Mouse (Mus musculus) heart, embryonic 11.5 days (tissue): ENCODE measurements around the gene Fam187b. TPM values are rescaled to one million over a fixed set of nuclear protein-coding genes. Genes with fewer than 3 reads are reported as not detected.

Experiments
- ATAC-seq: fragments of 200-750 bp; cut with Nextera tagmentation; replicated peaks from 2 replicates; pipeline ENCODE4 v1.8.0; 2017; ENCODE audit warnings: moderate library complexity; ENCODE audit not compliant: insufficient number of reproducible peaks, low FRiP score, low TSS enrichment
- H3K27ac ChIP-seq: fragments of 300-500 bp; sonication (generic); 2 replicates; pipeline ENCODE4 v1.5.1; 2014; ENCODE audit warnings: mild to moderate bottlenecking, low read depth, low read length
- H3K27me3 ChIP-seq: fragments of 300-500 bp; sonication (generic); 2 replicates; pipeline ENCODE4 v1.6.1; 2014; ENCODE audit warnings: mild to moderate bottlenecking, low read length, mixed read lengths; ENCODE audit not compliant: control insufficient read depth, insufficient read depth
- H3K36me3 ChIP-seq: fragments of 300-500 bp; sonication (generic); 2 replicates; pipeline ENCODE4 v1.6.1; 2014; ENCODE audit warnings: mild to moderate bottlenecking, low read length, moderate library complexity, mixed read lengths; ENCODE audit not compliant: control insufficient read depth, insufficient read depth
- H3K4me1 ChIP-seq: fragments of 300-500 bp; sonication (generic); 2 replicates; pipeline ENCODE4 v1.6.1; 2014; ENCODE audit warnings: low read length; ENCODE audit not compliant: control insufficient read depth, insufficient read depth
- H3K4me2 ChIP-seq: fragments of 300-500 bp; sonication (generic); 2 replicates; pipeline ENCODE4 v1.6.1; 2014; ENCODE audit warnings: mild to moderate bottlenecking, moderate library complexity
- H3K4me3 ChIP-seq: fragments of 300-500 bp; sonication (generic); 2 replicates; pipeline ENCODE4 v1.5.1; 2014; ENCODE audit warnings: low read depth, low read length
- H3K9ac ChIP-seq: fragments of 300-500 bp; sonication (generic); 2 replicates; pipeline ENCODE4 v1.6.1; 2014; ENCODE audit warnings: mild to moderate bottlenecking, low read depth, low read length, moderate library complexity
- H3K9me3 ChIP-seq: fragments of 300-500 bp; sonication (generic); replicated peaks from 2 replicates; pipeline ENCODE4 v1.6.1; 2016; ENCODE audit warnings: low read length; ENCODE audit not compliant: control insufficient read depth
- WGBS: fragments of 180-500 bp; shearing (Covaris S2); extraction: QIAGEN DNeasy Blood & Tissue Kit; methylation state at CpG from one replicate; pipeline ENCODE4 v1.1.7; 2014; ENCODE audit not compliant: insufficient replicate concordance; 5-methylcytosine and 5-hydroxymethylcytosine counted together
- polyA plus RNA-seq: library from polyadenylated mRNA; unstranded; fragments of >200 nt; fragmentation: Nextera tagmentation; extraction: Ambion mirVana; gene quantifications from 2 replicates; pipeline ENCODE4 v1.2.1, GENCODE M21; 2014

The Fam187b gene
- polyA plus RNA-seq, 1 experiment from 2014 or later: 0.89 TPM

- no peaks in the 10 kb centered on the region for H3K27me3 ChIP-seq
- no peaks in the 10 kb centered on the region for H3K9me3 ChIP-seq
- peak overlapping the region; percentile 98 for H3K4me3 ChIP-seq
- WGBS: 2% methylated on average over 9 of the region's 49 CpGs
- peak; percentile 37 for ATAC-seq
- H3K9ac ChIP-seq: peak overlapping the region; percentile 98
- H3K36me3 ChIP-seq: peaks cover 22% of the 10 kb centered on the region
- peak overlapping the region; percentile 79 for H3K4me2 ChIP-seq
- peak overlapping the region; percentile 98 for H3K27ac ChIP-seq
- peaks cover 10% of the 10 kb centered on the region for H3K4me1 ChIP-seq
Measured at GRCm38 (mm10) chr7:30956357-30956751, 17.2 kb upstream of the Fam187b start.

GRCm38 (mm10) chr7:30956756-30957366 is 16.7 kb upstream of the Fam187b start, which contains the start of gene Usf2:
Usf2 (minus strand) TSS chr7:30956803.
- Histone ChIP-seq H3K9ac (peak within 1 kb of the TSS; percentile 98), H3K36me3 (peaks cover 22% of the 10 kb centered on the region), H3K27me3 (no peaks in the 10 kb centered on the region), H3K4me2 (peak within 1 kb of the TSS; percentile 79), H3K27ac (peak within 1 kb of the TSS; percentile 98), H3K4me3 (peak within 1 kb of the TSS; percentile 98), H3K9me3 (no peaks in the 10 kb centered on the region), H3K4me1 (peaks cover 10% of the 10 kb centered on the region)
- WGBS: 0% methylated on average over 26 of the region's 82 CpGs
- peak; percentile 60 for ATAC-seq

- Histone ChIP-seq H3K4me2 (peak overlapping the region; percentile 79), H3K36me3 (peaks cover 22% of the 10 kb centered on the region), H3K9ac (peak overlapping the region; percentile 98), H3K27ac (peak overlapping the region; percentile 98), H3K4me1 (peaks cover 10% of the 10 kb centered on the region), H3K27me3 (no peaks in the 10 kb centered on the region), H3K9me3 (no peaks in the 10 kb centered on the region), H3K4me3 (peak overlapping the region; percentile 98)
- peak; percentile 68 for ATAC-seq
- WGBS: under 1% methylated on average over 43 of the region's 43 CpGs
Measured at GRCm38 (mm10) chr7:30957367-30957783, 16.2 kb upstream of the Fam187b start.

- Histone ChIP-seq H3K4me2 (peak overlapping the region; percentile 79), H3K9ac (peak overlapping the region; percentile 98), H3K4me1 (peaks cover 10% of the 10 kb centered on the region), H3K4me3 (peak overlapping the region; percentile 98), H3K36me3 (peaks cover 18% of the 10 kb centered on the region), H3K27me3 (no peaks in the 10 kb centered on the region), H3K27ac (peak overlapping the region; percentile 98), H3K9me3 (no peaks in the 10 kb centered on the region)
- ATAC-seq: no peak
- 78% methylated on average over 28 of the region's 28 CpGs for WGBS
Measured at GRCm38 (mm10) chr7:30958109-30958865, 15.3 kb upstream of the Fam187b start.

GRCm38 (mm10) chr7:30958866-30959487 is 14.6 kb upstream of the Fam187b start:
- H3K9ac ChIP-seq: no peak overlapping the region
- H3K36me3 ChIP-seq: peaks cover 12% of the 10 kb centered on the region
- no peaks in the 10 kb centered on the region for H3K9me3 ChIP-seq
- no peaks in the 10 kb centered on the region for H3K27me3 ChIP-seq
- peaks cover 12% of the 10 kb centered on the region for H3K4me1 ChIP-seq
- no peak for ATAC-seq
- no peak overlapping the region for H3K27ac ChIP-seq
- H3K4me2 ChIP-seq: no peak overlapping the region
- WGBS: 90% methylated on average over 9 of the region's 9 CpGs
- H3K4me3 ChIP-seq: no peak overlapping the region

GRCm38 (mm10) chr7:30959786-30960349 is 13.7 kb upstream of the Fam187b start:
- Histone ChIP-seq H3K27me3 (no peaks in the 10 kb centered on the region), H3K27ac (no peak overlapping the region), H3K4me1 (peaks cover 13% of the 10 kb centered on the region), H3K9ac (no peak overlapping the region), H3K36me3 (peaks cover 4% of the 10 kb centered on the region; the same call in 1 of the 2 replicates), H3K4me2 (no peak overlapping the region), H3K9me3 (no peaks in the 10 kb centered on the region), H3K4me3 (no peak overlapping the region)
- WGBS: 84% methylated on average over 6 of the region's 6 CpGs
- no peak for ATAC-seq

- no peaks in the 10 kb centered on the region for H3K36me3 ChIP-seq
- WGBS: 85% methylated on average over 5 of the region's 5 CpGs
Measured at GRCm38 (mm10) chr7:30962862-30963261, 10.7 kb upstream of the Fam187b start.

GRCm38 (mm10) chr7:30964366-30964765 is 9.2 kb upstream of the Fam187b start:
- Histone ChIP-seq H3K4me3 (no peak overlapping the region), H3K36me3 (no peaks in the 10 kb centered on the region), H3K9me3 (no peaks in the 10 kb centered on the region), H3K27ac (no peak overlapping the region), H3K9ac (no peak overlapping the region), H3K27me3 (no peaks in the 10 kb centered on the region), H3K4me2 (no peak overlapping the region), H3K4me1 (0 out of 2 replicates have a peak, but pooled peaks cover 3% of the 10 kb centered on the region)
- ATAC-seq: no peak
- WGBS: 83% methylated on average over 7 of the region's 7 CpGs

More at GRCm38 (mm10) chr7:30962862-30963261, 10.7 kb upstream of the Fam187b start:
- H3K4me2 ChIP-seq: no peak overlapping the region
- no peak for ATAC-seq
- H3K4me1 ChIP-seq: peaks cover 8% of the 10 kb centered on the region; the same call in 1 of the 2 replicates
- H3K27ac ChIP-seq: no peak overlapping the region
- H3K9me3 ChIP-seq: no peaks in the 10 kb centered on the region
- H3K27me3 ChIP-seq: no peaks in the 10 kb centered on the region
- H3K9ac ChIP-seq: no peak overlapping the region
- no peak overlapping the region for H3K4me3 ChIP-seq
